Mouse (Mus musculus) T-helper 2 cell (primary cell): ENCODE results near the gene Dgki.
"Not testable (repeated sequence)": the region's sequence is repeated elsewhere in the genome, so short reads cannot be mapped to it uniquely, and the experiment has no call there.

Experiments
- in situ Hi-C: fragments of 300-600 bp; cut with MboI, MseI; formaldehyde crosslinking; loops from one replicate; pipeline ENCODE4 v1.15.1; 2025; ENCODE audit warnings: high pct_unique_total_duplicates

The Dgki gene

DNA sequence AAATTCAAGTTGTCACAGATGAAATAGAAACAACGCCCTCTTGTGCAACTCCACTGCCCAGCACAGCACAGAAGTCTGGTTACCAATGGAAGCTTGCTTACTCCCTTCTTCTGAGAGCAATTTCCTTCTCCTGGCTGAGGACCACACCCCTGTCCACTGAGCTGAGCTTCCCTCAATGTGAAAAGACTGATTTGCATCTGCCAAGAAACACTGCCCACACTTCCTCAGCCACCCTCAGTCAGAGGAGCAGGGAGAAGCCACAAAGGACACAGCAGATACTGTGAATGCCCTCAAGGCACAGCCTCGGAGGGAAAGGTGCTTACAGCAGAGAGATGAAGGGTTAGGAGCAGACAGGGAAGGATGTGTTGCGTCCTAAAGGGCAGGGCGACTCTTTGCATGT lies 149.9 kb downstream of the Dgki start:
- in situ Hi-C loops, result no loop called here

DNA sequence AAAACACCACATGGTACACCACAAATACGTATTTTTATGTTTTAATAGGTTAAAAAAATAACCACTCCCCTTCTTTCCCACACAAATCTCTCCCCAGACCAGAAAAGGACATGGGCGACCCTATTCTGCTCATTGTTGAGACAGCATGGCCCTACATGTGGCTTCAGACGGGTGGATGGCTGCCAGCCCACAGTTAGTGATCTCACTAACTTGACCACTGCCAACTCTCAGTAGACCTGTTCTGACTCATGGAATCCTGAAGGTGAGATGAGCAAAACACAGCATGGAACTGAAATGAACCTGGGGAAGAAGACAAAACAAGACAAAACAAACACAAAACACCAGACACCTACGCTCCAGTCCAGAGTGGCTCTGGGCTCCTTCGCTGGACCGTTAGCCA lies 150.8 kb downstream of the Dgki start:
- in situ Hi-C loops, result no loop called here

DNA sequence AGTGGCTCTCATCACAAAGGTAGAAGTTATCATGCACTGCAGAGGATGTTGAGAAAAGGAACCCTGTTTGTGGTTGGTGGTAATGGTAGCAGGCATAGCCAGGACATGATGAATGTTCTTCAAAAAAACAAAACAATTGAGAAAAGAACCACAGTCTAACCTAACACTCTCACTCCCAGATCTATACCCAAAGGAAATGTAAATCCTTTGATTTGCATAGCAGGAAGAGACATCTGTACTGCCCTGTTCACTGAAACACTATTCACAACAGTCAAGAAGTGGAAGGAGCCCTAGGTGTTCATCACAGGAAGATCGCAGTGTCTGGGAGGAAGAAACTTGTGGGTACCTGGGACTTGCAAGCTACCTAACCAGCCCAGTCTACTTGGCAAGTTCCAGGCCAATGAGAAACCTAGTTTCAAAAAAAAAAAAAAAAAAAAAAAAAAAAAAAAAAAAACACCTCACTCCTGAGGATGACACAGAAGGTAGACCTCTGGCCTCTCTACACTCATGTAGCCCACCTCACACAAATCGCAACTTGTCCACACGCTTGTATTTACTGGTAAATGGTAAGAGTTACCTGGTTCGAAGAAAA lies 152.5 kb downstream of the Dgki start:
- in situ Hi-C loops, result no loop called here

DNA sequence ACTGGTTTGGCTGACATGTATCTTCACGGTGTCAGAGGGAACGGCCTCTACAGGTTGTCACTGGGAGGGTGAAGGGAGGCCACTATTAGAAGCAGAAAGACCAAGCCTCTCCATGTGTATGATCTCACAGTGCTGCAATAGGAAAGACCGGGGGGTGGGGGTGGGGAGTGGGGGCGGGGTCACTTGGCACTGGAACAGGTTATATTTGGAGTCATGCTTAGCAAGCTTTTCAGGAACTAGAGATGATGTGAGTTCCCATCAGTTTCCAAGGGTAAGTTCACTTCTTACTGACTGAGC lies 156.2 kb downstream of the Dgki start:
- in situ Hi-C loops, result no loop called here

DNA sequence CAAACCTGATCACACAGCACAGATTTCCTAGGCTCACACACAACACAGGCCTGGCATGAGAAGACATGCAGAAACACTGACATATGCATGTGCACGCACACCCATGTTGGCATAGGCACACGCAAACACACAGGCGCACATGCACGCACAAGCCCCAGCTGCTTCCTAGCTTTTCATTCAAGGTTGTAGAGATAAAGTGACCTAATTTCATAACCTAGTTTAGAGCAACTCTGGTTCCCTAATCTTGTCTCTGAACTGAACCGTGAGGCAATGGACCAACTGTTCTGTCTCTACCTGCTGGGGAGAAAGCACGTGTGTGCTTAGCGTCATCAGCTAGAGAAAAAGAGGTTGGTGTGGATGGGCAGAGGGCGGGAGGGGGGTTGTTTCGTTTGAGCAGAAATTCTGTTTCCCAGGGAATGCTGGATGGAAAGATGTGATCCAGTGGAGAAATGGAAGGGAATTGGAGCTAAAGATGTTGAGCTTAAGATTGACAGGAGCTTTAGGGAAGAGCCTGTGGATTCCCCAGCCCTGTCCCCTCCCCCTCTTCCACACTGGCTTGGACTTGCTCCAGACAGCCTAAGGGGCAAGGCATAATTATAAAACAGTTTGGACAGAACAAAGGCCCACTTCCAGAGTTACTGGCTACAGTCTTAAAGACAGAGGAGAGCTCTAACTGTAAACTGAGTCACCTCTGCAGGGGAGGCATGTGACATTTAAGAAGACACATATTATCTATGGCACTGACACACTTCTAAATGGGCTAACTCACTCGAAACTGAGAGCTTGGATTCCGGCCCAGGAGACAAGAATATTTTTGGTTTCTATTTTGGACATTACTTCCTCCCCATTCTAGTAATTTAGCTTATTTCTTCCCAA lies 156.8 kb downstream of the Dgki start:
- in situ Hi-C loops, result no loop called here

DNA sequence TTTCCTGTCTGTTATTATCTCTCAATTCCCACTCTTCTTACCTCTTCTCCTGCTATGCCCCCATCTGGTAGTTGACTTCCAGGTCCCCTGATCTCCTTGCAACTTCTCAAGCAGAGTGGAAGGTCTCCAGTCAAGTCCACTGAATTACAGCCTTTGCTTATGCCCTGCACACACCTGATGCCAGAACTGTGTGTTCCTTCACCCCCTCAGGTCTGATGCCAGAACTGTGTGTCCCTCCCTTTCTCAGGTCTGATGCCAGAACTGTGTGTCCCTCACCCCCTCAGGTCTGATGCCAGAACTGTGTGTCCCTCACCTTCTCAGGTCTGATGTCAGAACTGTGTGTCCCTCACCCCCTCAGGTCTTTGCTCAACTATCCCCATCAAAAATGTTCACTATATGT lies 161.2 kb downstream of the Dgki start:
- in situ Hi-C loops, result no loop called here

DNA sequence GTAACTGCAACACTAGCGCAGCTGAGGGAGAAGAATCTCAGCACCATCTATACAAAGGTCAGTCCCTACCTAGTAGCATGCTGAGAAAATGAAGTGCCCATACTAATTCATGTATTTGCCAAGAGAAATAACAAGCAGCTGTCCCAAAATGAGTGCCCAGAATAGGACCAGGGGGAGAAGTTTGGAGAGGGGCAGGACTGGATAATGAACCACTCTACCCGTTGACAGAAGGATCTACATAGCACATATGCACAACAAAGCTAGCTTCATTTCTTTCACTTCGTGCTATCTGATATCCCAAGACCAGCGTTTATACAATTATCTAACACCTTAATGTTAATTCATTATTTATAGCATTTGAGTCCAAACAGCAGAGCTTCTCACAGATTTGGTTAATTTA lies 168.7 kb downstream of the Dgki start:
- in situ Hi-C loops, result no loop called here

DNA sequence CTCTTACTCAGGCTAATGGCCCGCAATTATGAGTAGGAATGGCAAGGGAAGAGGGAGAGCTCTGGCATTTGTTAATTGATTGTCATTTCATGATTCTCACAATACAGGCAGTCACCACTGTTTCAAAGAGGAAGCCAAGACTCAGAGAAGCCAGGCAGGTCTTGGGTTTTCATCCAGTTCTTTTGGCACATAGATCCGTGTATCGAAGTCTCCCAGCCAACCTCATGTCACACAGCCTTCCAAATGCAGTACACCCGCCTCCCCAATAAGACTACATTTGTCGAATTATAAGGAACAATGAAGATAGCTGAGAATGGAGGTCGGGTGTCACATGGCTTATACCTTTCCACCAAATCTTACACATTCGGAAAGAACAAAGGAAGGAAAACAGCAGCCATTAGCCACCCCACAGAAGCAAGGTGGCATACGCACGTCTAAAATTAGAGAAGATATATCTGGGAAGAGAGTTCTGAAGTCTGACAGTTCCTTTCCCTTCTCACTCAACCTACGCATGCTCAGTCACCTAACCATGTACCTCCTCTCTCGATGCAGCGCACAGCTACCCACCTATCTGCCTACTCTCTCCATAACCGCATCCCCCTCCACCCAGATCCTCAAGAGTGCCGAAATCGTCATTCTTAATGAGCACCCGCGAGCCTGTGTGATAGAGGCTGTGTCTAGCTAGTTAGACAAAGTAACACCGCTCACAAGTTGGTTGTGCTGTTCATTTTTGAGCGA lies 179.4 kb downstream of the Dgki start:
- in situ Hi-C loops, result no loop called here

DNA sequence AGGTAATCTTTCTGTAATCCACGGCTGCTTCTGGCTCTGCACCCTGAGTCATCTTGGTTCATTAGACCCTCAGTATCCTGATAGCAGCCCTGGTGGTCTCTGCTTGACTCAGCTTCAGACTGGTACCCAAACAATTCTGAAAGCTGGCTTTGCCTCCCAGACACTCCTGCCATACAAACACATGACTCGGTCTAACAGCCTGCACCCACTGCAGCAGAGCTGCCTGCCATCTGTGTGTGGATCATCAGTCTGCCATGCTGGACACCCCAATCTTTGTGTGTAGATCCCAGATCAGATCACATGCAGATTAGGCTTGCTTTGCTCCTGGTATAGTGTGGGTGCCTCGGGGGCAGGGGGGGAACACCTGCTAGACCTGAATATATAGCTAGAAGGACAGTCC lies 180.8 kb downstream of the Dgki start:
- in situ Hi-C loops, result no loop called here

DNA sequence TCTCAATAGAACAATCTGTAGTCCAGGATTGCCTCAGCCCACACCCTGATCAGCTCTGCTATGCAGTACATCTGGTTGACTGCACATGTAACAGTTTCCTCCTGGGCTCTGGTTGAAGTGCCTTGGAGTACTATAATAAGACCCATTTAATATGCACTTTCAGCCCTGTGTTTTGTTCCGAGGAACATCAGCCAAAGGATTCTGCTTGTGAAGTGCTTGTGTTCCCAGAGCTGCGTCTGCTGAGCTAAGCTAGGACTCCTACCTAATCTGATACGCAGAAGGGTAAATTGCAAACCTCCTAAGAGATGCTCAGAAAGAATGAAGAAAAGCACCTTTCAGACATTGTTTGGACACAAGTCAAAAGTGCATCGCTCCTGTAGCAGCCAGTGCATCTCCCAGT lies 186.9 kb downstream of the Dgki start:
- in situ Hi-C loops, result no loop called here

DNA sequence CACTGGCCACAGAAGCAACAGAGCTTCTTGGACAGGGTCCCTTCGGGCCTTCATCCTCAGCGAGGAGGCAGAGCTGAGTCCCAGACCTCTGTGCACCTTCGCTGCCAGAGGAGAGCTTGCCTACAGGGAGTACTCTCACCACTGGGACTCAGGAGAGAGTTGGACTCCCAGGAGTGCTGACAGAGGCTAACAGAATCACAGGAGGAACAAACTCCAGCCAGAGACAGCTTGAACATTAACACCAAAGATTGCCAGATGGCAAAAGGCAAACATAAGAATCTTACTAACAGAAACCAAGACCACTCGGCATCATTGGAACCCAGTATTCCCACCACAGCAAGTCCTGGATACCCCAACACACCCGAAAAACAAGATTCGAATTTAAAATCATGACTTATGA lies 193.7 kb downstream of the Dgki start:
- in situ Hi-C loops, result not testable (repeated sequence)

DNA sequence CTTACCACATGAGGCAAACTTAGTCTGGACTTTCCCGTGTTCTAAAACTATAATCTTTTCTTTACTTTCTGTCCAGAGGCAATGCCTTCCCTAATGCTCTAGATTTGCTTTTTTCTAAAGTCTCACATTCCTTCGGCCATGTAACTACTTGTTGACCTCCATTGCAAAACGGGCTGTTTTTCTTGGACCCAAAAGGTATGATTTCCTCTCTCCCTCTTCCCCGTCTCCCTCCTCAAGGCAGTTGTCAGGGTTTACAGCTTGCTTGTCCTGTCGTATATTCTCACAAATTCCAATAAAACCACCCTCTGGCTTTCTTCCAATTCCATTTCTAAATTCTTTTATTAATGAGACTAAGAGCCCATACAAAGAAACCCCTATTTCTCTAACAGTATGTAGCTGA lies 199.6 kb downstream of the Dgki start:
- in situ Hi-C loops, result no loop called here

DNA sequence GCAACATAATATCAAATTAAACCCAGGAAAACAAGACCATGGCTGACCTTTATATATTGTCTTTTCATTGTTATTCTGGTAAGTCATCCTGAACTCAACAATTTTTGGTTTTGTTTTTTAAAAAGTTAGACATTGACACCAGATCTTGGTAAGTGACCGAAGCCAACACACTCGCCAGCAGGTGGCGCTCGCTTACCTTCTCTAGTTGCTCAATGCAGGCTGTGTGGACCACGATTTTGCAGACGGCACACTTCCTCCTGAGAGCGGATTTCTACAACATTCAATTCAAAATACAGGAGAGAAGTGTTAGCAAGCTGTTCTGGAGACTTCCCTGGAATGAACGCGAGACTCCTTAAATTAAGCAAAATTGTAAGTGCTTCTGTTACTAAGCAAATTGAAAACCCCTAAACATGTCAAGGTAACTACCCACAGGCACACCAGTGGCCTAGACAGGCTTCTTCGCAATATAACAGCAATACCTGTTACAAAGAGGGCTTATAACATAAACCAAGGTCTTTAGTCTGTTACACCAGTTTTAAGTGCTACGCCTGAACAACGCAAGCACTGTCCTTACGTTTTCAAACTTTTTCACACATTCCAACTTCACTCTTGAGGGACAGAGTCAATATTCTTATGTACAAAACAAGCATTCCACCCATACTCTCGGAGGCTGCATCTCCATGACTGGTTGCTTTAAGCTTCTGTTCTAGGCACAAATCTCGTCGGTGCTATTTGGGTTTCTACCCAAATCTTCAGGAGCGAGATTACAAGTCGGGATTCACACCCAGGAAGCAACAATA lies 202.4 kb downstream of the Dgki start:
- in situ Hi-C loops, result no loop called here

DNA sequence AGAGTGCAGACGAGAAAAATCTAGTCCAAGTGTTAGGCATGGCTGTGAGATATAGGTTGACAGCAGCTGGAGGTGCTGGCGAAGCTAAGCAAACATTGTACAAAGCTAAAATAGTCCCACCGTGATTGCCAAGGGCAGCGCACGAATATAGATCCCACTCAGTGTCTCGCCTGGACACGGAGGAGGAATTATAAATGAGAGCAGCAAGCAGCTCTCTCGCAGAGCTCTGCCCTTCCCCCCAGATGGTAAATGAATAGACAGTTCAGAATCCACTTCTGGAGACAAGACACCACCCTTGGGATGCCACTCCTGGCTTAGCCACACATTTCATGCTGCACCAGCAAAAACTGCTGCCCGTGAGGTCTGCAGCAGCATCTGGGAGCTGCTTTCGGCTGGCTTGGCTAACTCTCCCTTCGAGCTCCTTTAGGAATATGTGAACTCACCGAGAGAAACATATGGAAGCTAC lies 203.1 kb downstream of the Dgki start:
- in situ Hi-C loops, result no loop called here

DNA sequence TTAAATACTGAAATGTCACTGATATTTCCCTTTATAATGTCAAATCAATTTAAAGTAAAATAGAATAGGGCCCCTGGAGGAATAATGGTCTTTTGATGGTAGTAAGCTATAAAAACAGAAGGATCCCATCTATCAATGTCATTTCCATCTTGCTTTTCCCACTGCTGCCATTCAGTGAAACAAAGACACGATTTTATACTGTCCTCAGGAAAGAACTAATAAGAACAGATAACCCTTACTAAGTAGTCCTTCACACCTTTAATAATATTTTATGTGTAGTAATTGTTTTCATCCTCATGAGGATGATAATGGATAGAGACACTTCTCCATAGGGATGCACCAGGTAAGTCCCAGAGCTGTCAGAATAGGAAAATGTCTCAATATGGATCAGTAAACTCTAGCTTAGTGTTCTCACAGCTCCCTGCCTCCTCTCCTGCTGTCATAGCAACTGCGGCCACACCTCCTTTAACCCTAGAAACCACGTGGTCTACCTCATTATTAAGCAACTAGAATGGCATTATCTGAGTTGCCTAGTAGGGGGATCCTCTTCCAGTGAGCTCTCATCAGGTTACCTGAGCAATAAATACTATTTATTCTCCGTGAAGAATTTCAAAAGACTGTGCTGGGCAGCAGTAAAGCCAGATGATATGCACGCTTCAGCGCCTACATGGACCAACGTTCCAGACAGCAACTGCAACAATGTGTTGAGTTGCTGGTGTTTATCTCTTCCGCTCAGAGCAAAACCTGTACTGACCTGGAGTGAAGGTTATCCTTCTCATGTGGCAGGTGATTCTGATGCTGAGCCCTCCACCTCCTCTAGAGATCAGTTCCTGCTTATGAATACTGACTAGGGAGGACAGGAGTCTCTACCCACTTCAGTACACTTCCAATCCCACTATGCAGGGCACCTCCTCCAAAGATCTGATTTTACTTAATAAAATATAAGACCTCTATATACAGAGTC lies 210.6 kb downstream of the Dgki start:
- in situ Hi-C loops, result no loop called here

DNA sequence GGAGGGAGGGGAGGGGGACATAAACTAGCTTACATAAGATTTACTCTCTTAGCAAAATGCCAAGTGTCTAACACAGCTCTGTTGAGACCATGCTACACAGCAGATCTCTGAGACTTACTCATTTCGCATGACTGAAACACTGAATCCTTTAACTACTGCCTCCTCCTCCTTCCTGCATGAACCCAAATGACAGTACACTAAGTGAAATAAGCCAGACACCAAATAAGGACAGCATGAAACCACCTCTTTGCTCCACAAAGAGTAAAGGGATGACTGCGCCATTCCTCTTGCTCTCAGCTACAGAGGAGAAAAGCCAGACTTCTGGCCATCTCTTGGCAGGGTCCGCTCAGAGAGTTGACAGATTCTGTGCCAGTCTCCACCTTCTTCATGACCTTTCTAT lies 217.0 kb downstream of the Dgki start:
- in situ Hi-C loops, result no loop called here

DNA sequence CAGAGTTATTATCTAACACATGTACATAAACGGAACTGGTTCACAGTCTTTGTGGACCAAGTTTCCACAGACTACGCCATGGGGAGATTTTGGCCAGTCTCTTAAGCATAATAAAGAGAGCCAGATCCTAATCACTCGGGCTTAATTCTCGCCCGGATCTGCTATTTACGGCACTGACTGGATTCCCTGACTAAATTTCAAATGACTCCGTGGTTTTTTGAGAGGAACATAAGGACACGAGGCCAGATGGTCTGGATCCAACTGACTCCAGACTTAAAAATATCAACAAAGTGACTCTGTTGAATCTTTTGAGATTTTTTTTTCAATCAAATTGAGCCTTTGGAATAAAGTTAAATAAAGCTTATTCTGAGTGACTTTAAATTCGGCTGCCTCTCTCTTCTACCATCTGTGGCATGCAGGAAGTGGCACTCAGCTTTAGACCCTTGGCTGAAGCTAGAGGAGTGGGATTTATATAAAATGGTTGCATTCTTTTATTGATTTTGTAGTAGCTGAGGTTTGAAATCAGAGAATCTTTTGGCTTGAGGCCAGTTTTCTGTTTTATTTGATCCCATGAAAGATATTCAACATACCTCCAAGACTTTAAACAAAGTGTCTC lies 227.5 kb downstream of the Dgki start:
- in situ Hi-C loops, result no loop called here

DNA sequence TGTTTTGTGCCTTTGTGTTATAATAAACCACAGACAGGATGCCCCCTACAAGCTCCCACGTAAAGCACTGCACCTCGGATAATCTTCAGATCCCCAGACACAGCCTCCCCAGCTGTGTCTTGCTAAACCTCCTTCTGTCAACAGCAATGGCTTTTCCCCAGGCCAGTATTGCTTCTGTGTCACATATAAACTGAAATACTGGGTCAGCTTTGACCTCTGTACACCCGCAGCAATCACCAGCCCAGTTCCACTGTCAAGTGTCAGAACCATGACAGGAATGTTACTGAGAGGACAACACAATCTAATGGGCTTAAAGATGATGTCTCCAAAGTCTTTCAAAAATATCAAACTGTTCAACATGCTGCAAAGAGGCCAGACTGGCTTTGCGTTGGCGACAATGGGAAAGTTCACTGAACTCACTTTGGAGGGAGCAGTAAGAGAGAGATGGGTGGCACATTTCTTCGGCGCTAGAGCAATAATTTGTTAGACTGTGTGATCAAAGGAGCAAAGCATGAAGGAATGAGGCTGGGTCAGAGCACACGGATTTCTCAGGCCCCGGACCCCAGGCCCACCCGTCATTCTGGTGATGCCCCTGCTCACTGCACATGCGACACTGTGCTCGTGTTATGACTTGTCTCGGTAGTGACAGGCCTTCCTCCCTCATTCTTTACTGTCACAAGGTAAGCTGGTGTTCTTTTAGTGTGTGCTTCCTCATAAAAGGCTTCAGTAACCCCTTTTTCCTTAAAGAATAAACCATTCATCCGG lies 230.0 kb downstream of the Dgki start:
- in situ Hi-C loops, result loop anchor here (10.0 kb wide), 2 partner anchors 275 to 385 kb away; no protein-coding TSS in a partner anchor

DNA sequence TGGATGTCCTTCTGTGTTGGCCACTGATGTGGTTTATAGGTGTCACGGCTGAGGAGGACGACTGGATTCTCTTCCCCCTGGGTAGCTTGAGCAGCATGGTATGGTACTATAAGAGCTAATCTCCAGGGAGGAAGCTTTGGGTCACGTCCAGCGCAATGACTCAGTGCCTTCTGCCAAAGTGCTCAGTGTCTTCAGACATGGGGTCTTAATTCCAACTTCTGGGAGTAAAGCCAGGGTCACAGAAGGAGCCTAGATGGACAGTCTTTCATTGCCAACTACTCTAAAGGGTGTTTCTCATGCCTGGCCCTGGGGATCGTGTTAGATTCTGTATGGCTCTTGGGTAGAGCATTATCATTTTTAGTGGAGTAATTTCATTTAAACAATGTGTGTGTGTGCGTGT lies 231.2 kb downstream of the Dgki start:
- in situ Hi-C loops, result loop anchor here (10.0 kb wide), 2 partner anchors 276 to 386 kb away; no protein-coding TSS in a partner anchor
